Mouse (Mus musculus) hindbrain, postnatal 0 days (tissue): ENCODE results near the gene Gramd1a. TPM values are rescaled to one million over a fixed set of nuclear protein-coding genes. Genes with fewer than 3 reads are reported as not detected.

Experiments
- ATAC-seq: fragments of 200-750 bp; cut with Nextera tagmentation; 2 replicates; pipeline ENCODE4 v1.8.0; 2017; ENCODE audit warnings: mild to moderate bottlenecking, moderate TSS enrichment, moderate library complexity
- DNase-seq: peaks from one replicate; pipeline ENCODE4 v3.0.0-alpha.2; 2015; ENCODE audit warnings: low spot score
- H3K27ac ChIP-seq: fragments of 300-500 bp; sonication (generic); 2 replicates; pipeline ENCODE4 v1.5.1; 2014; ENCODE audit warnings: mild to moderate bottlenecking
- H3K27me3 ChIP-seq: fragments of 300-500 bp; sonication (generic); 2 replicates; pipeline ENCODE4 v1.6.1; 2014; ENCODE audit warnings: low read length, mixed read lengths; ENCODE audit not compliant: insufficient read depth
- H3K36me3 ChIP-seq: fragments of 300-500 bp; sonication (generic); 2 replicates; pipeline ENCODE4 v1.6.1; 2014; ENCODE audit warnings: low read length, mixed read lengths; ENCODE audit not compliant: insufficient read depth
- H3K4me1 ChIP-seq: fragments of 300-500 bp; sonication (generic); 2 replicates; pipeline ENCODE4 v1.6.1; 2014; ENCODE audit warnings: antibody characterized with exemption, low read length, mixed read lengths; ENCODE audit not compliant: insufficient read depth
- H3K4me2 ChIP-seq: fragments of 300-500 bp; sonication (generic); 2 replicates; pipeline ENCODE4 v1.6.1; 2014; ENCODE audit warnings: low read depth, mild to moderate bottlenecking, low read length, moderate library complexity, mixed read lengths
- H3K4me3 ChIP-seq: fragments of 300-500 bp; sonication (generic); 2 replicates; pipeline ENCODE4 v1.5.1; 2014; ENCODE audit warnings: low read length
- H3K9ac ChIP-seq: fragments of 300-500 bp; sonication (generic); replicated peaks from 2 replicates; pipeline ENCODE4 v1.6.1; 2014; ENCODE audit warnings: mild to moderate bottlenecking, low read length, moderate library complexity, mixed read lengths
- H3K9me3 ChIP-seq: fragments of 300-500 bp; sonication (generic); 2 replicates; pipeline ENCODE4 v1.6.1; 2016; ENCODE audit warnings: low read length, mixed read lengths
- CTCF ChIP-seq: IDR thresholded peaks from 2 replicates; pipeline ENCODE4 v1.5.1; 2016; ENCODE audit warnings: antibody characterized with exemption, control low read depth, low read depth
- WGBS: fragments of 180-500 bp; shearing (Covaris S2); extraction: QIAGEN DNeasy Blood & Tissue Kit; methylation state at CpG from one replicate; pipeline ENCODE4 v1.1.7; 2014; 5-methylcytosine and 5-hydroxymethylcytosine counted together
- polyA plus RNA-seq: library from polyadenylated mRNA; unstranded; fragments of >200 nt; fragmentation: Nextera tagmentation; extraction: Ambion mirVana; gene quantifications from 2 replicates; pipeline ENCODE4 v1.2.1, GENCODE M21; 2015
- total RNA-seq: library from RNA; depleted of rRNA; stranded (reverse); fragments of >200 nt; gene quantifications from 2 replicates; pipeline ENCODE4 v1.2.3, GENCODE M21; 2014

The Gramd1a gene
- total and polyA plus RNA-seq, 2 experiments from 2014 or later: 143 to 256 TPM

DNA sequence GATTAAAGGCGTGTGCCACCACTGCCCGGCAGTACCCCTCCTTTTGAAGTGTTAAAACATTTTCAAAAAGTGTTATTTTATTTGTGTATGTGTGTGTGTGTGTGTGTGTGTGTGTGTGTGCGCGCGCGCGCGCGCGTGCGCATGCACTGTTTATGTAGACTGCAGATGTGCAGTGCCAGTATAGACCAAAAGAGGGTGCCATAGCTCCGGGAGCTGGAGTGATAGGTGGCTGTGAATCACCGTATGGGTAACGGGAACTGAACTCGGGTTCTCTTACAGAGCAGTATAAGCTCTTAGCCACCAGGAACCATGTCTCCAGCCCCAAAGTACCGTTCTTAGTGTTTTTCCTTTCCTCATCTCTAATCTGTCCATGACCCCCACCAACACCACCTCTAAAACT, 10.8 kb downstream of the Gramd1a start:
- TF ChIP-seq CTCF: peak; percentile 40
- no peak overlapping the region for H3K4me2 ChIP-seq
- H3K9me3 ChIP-seq: no peaks in the 10 kb centered on the region
- no peak overlapping the region for H3K9ac ChIP-seq
- peaks cover 4% of the 10 kb centered on the region; the same call in 1 of the 2 replicates for H3K4me1 ChIP-seq
- WGBS: 98% methylated on average over 16 of the region's 16 CpGs
- H3K27me3 ChIP-seq: no peaks in the 10 kb centered on the region
- peaks cover 38% of the 10 kb centered on the region for H3K36me3 ChIP-seq
- no peak overlapping the region for H3K27ac ChIP-seq
- H3K4me3 ChIP-seq: no peak overlapping the region
- ATAC-seq (no peak), DNase-seq (no peak)

DNA sequence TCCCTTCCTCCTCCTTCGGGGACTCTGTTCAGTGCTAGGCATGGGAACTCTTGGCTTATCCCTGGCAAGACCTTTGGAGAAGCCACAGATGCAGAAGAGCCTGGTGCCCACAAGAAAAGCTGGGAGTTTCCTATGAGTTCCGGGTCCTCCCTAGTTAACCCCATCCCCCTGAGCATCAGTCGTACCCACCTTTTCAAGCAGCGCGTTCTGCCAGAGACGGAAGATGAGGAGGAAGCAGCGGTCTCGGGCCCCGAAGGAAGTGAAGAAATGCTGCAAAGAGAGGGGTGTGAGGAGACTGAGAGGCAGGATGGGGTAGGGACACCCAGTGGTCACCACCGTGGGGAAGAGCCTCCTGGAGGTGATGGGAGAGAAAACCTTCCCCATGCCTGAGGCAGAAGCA, 14.8 kb downstream of the Gramd1a start:
- Histone ChIP-seq H3K4me3 (no peak overlapping the region), H3K4me2 (no peak overlapping the region), H3K36me3 (peaks cover 72% of the 10 kb centered on the region), H3K9me3 (no peaks in the 10 kb centered on the region), H3K4me1 (no peaks in the 10 kb centered on the region), H3K9ac (no peak overlapping the region), H3K27me3 (no peaks in the 10 kb centered on the region), H3K27ac (no peak overlapping the region)
- no peak for TF ChIP-seq CTCF
- WGBS: 93% methylated on average over 10 of the region's 10 CpGs
- ATAC-seq (no peak), DNase-seq (no peak)

DNA sequence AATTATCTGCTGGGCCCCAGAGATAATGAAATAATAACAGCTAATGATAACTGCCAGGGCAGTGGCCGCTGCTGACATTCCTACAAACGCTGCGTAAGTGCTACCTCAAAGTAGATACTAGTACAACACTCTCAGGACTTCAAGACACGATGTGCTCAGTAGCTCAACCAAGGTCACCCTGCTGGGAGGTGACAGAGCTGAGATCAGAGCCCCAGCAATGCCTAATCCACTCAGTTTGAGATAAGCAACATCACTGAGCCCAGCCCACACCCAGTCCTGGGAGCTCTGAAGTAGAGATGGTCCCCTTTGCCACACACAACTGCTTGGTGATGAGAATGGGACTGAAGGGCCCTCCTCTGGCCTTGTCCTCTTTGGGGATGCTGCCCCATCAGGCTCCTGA, 15.4 kb downstream of the Gramd1a start:
- no peaks in the 10 kb centered on the region for H3K27me3 ChIP-seq
- no peaks in the 10 kb centered on the region for H3K9me3 ChIP-seq
- H3K36me3 ChIP-seq: peaks cover 78% of the 10 kb centered on the region
- no peaks in the 10 kb centered on the region for H3K4me1 ChIP-seq
- DNase-seq (no peak), ATAC-seq (0 out of 2 replicates have a peak, but pooled peaks have one; percentile 4)
- H3K27ac ChIP-seq: no peak overlapping the region
- H3K4me2 ChIP-seq: no peak overlapping the region
- no peak for TF ChIP-seq CTCF
- H3K4me3 ChIP-seq: no peak overlapping the region
- WGBS: 88% methylated on average over 4 of the region's 4 CpGs
- H3K9ac ChIP-seq: no peak overlapping the region

DNA sequence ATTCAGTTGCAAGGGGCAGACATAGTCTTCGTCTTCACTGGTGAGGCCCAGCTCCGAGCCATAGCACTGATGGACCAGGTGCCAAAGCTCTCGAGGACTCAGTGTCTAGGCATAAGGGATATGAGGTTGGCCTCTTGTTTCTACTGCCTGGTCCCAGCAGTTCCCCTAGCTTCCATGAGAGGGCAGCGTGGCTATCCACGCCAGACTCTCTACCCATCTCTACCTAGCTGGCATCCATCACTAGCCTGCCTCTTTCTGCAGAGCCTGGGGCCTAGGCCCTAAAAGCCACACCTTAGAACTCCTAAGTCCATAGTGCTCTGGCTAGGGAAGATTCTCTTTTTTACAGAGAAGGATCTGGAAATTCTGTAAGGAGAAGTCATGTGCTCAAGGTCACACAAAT, 15.9 kb downstream of the Gramd1a start:
- Histone ChIP-seq H3K27ac (no peak overlapping the region), H3K4me1 (no peaks in the 10 kb centered on the region), H3K4me3 (no peak overlapping the region), H3K4me2 (no peak overlapping the region), H3K36me3 (peaks cover 83% of the 10 kb centered on the region), H3K9me3 (no peaks in the 10 kb centered on the region), H3K9ac (no peak overlapping the region), H3K27me3 (no peaks in the 10 kb centered on the region)
- peak; percentile 89 for TF ChIP-seq CTCF
- DNase-seq (peak; percentile 75), ATAC-seq (peak; percentile 62)
- WGBS: 67% methylated on average over 5 of the region's 5 CpGs

DNA sequence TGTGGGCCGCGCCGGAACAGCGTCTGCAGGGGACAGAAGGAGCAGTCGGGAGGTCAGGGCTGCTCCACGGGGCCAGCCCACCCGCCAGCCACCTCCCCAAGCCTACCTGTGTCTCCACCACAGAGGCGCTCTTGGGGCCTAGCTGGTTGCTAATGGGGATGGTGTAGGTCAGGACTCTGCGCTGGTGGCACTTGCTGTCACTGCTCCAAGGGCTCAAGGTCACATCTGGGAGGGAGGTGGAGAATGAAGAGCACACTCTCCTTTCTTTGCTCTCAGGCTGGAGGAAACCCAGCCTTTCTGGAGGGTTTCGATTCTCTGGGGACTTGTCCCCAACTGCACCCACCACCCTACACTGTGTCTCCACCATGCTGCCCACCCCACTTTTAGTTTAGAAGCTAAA, 20.0 kb downstream of the Gramd1a start:
- 95% methylated on average over 10 of the region's 10 CpGs for WGBS
- no peaks in the 10 kb centered on the region for H3K4me1 ChIP-seq
- no peak overlapping the region for H3K27ac ChIP-seq
- no peaks in the 10 kb centered on the region for H3K27me3 ChIP-seq
- no peak for TF ChIP-seq CTCF
- peaks cover 93% of the 10 kb centered on the region for H3K36me3 ChIP-seq
- DNase-seq (no peak), ATAC-seq (no peak)
- H3K4me2 ChIP-seq: no peak overlapping the region
- no peaks in the 10 kb centered on the region for H3K9me3 ChIP-seq
- no peak overlapping the region for H3K9ac ChIP-seq
- H3K4me3 ChIP-seq: no peak overlapping the region

DNA sequence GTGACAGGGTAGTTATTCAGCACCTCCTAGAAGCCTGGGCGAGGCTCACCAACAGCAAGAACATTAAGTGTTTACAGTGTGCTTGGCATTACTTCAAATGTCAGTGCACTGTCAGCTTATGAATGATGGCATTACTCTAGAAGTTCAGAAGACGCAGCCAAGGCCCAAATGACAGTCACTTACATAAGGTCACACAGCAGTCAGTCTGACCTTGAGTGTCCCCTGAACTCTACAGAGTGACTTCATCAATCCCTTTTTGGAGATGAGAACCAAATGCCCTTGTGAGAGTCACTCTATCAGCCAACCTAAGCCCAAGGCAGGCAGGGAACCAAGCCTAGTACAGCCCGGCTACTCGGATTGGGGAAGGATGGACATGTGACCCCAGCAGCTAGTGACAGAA, 23.8 kb downstream of the Gramd1a start:
- DNase-seq: no peak
- WGBS: 84% methylated on average over 4 of the region's 4 CpGs
- peaks cover 77% of the 10 kb centered on the region for H3K36me3 ChIP-seq
- H3K4me2 ChIP-seq: no peak overlapping the region
- no peak for ATAC-seq
- H3K9ac ChIP-seq: no peak overlapping the region
- no peaks in the 10 kb centered on the region for H3K9me3 ChIP-seq
- no peaks in the 10 kb centered on the region for H3K4me1 ChIP-seq
- H3K27me3 ChIP-seq: no peaks in the 10 kb centered on the region
- peak overlapping the region; percentile 7; the same call in 1 of the 2 replicates for H3K27ac ChIP-seq
- no peak for TF ChIP-seq CTCF
- no peak overlapping the region for H3K4me3 ChIP-seq

DNA sequence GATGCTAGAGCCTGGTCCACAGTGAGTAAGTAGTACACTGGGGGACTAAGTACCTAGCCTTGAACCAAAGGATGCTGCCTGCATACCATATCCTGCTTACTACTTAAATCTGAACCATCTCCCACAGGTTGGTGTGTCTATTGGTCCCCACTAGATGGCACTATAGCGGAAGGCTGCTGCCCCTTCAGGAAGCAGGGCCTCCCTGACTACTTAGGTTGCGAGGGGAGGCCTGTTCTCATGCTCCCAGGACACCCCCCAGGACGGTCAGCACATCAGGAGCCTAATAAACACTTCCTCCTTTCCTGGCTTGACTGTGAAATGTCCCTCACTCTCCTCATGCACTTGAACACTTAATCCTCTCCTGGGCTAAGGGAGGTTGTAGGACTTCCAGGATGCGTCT, 24.9 kb downstream of the Gramd1a start:
- Histone ChIP-seq H3K27me3 (peaks cover 4% of the 10 kb centered on the region; the same call in 1 of the 2 replicates), H3K4me1 (no peaks in the 10 kb centered on the region), H3K4me3 (no peak overlapping the region), H3K9ac (no peak overlapping the region), H3K9me3 (no peaks in the 10 kb centered on the region), H3K36me3 (peaks cover 67% of the 10 kb centered on the region), H3K4me2 (no peak overlapping the region), H3K27ac (no peak overlapping the region; the same call in 1 of the 2 replicates)
- ATAC-seq (peak; percentile 41; the same call in 1 of the 2 replicates), DNase-seq (peak; percentile 84)
- 28% methylated on average over 4 of the region's 4 CpGs for WGBS
- TF ChIP-seq CTCF: peak; percentile 93
